Mouse (Mus musculus) thymus, postnatal 25 days (tissue): ENCODE results near the gene Lztfl1.
"Not testable (repeated sequence)": the region's sequence is repeated elsewhere in the genome, so short reads cannot be mapped to it uniquely, and the experiment has no call there.

ENCODE experiments used
- DNase-seq: peaks from one replicate; pipeline ENCODE4 v3.0.0; 2022

Gene Lztfl1

GRCm38 (mm10) chr9:123678327-123679105 is 39.0 kb downstream of the Lztfl1 start, which contains the start of the genes Ccr9 and Slc6a20a:
Gene Ccr9 (plus strand): TSS chr9:123678439.
Gene Slc6a20a (minus strand): TSS chr9:123678885.
- peak; percentile 17 for DNase-seq

- DNase-seq, result peak; percentile 80
Measured at GRCm38 (mm10) chr9:123665645-123666044, 51.9 kb downstream of the Lztfl1 start.

GRCm38 (mm10) chr9:123659986-123660676 is 57.4 kb downstream of the Lztfl1 start:
- not testable (repeated sequence) for DNase-seq

- DNase-seq, result no peak
Measured at GRCm38 (mm10) chr9:123658981-123659380, 58.5 kb downstream of the Lztfl1 start.

DNA sequence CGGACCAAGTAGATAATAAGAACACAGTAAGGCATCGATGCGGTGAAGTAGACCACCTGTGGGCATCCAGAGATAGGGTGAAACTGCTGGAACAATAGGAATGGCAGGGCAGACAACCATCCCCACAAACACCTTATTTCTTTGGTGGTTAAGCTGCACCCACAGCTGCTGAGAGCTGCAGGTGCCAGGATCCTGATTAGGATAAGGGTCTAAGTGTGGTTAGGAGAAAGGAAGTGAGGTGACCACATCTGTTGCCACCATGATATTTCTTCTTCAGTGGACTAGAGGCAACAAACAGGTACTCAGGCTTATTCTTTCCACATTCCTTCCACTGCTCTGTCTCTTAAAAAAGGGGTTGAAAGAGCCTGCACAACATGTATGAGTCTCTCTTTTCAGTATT is 60.0 kb downstream of the Lztfl1 start:
- peak; percentile 29 for DNase-seq

DNA sequence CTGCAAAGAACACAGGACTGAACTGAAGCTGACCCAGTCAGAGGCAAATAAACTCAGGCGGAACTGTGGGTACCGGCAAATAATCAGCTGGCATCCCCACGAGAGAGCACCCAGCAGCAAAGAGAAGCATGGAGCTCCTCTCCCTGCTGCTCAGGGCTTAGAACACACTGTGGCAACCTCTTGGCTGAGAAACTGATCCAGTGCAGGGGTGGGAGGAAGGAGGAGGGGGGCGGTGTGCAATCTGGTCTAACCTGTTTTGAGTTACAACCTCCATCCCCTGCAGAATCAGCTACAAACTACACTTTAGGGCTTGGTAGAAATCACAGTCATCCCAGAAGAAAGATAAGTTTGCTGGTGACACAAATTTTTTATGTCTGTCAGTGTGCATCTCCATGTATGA is 66.1 kb downstream of the Lztfl1 start:
- DNase-seq, result no peak

DNA sequence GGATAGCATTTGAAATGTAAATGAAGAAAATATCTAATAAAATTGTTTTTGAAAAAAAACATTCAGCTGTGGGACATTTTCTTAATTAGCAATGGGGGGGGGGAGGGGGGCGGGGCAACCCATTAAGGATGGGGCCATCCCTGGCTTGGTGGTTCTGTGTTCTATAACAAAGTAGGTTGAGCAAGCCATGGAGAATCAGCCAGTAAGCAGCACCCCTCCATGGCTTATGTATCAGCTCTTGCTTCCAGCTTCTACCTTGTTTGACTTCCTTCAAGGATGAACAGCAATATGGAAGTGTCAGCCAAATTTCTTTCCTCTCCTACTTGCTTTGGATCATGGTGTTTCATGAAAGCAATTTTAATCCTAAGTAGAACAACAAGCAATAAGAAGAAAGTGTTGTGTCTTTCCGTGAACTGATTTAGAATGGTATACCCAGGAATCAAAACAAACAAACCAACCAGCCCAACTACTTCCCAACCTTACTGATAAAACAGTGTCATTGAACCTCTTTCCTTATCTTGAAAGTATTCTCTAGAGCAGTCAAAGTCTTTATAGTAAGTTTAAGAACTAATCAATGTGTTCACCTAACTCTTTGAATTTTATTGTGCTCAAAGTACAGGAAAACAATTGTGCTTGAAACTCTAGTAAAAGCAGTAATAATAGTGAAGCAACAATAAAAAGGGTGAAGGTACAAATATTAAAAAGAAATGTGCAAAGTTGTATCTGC is 67.5 kb downstream of the Lztfl1 start:
- no peak for DNase-seq
